Mouse (Mus musculus) CD4-positive, CD25-positive, alpha-beta regulatory T cell, adult 2 months (primary cell): ENCODE results near the gene Wwox.

Experiments used
- DNase-seq: peaks from one replicate; pipeline ENCODE4 v3.0.0-alpha.2; 2012; ENCODE audit warnings: low read depth, low spot score

Wwox gene

DNA sequence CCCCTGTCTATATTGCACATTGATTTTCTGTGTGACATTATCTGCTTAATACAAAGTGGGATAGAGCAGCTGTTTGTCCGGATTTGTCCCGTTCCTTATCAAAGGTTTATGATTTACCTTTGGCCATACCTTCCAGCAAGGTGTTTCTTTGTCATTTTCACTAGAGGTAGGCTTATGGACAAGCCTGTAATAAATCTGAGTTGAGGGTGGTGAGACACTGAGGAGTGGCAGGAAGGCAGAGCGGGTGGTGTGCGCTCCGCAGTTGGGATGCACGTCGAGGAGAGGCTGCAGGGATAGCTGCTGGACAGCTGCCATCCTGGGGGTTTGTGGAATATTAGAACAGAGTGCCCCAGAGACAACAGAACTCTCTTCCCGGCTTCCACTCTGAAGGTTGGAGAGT lies 458.0 kb downstream of the Wwox start:
- no peak for DNase-seq

DNA sequence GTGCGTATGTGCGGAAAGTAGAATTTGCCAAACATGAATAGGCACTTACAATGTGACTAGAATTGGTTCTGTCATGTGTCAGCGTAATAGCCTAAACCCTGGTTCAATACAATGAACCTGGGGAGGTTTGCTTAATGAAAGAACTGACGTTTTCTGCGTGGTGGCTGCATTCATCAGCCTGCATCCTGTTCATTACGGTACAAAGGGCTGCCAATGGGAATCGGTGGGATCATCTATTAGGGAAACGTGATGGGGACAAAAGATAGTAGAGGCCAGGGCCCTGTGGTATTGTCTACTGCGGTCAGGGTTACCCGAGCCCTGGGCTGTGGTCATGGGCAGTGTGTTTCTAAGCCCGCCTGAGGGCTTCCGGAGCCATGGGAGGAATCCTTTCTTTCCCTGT lies 459.7 kb downstream of the Wwox start:
- DNase-seq = no peak

DNA sequence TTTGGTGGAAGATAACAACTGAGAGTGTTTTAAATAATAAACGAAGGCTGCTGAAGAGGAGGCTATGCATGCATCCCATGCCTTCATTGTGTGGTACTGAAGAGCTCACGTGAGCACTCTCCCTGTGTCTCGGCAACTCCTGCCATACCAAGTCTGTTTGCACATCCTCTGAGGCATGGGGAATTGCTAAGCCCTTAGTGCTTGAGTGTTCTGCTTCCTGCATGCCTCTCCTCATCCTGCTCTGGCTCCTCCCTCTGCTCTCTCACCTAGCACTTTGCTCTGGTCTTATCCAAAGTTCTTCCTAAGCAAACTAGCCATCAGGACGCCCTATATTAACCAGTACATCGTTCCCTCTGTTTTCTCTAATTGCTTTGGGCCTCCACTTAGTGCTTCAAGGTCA lies 463.1 kb downstream of the Wwox start:
- DNase-seq = no peak

GRCm38 (mm10) chr8:114908086-114908485 lies 468.6 kb downstream of the Wwox start:
- DNase-seq = no peak

- DNase-seq = no peak
Observed at GRCm38 (mm10) chr8:114908589-114908988, 469.1 kb downstream of the Wwox start.

DNA sequence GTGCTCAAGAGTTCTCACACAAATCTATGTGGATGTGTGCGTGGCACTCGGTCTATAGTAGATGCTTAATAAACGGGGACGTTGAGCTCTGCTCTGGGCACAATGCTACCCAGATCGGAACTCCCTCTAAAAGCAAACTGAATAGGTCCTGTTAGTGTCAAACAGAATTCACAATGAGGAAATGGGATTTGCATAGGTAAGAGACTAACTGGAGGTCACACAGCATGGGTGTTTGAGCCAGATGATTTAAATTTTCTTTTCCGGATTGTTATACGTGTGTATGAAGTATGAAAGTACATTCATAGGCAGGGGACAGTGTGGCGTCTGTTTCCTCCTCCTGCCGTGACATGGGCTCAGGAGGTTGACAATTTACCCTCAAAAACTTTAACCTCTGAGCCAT lies 469.7 kb downstream of the Wwox start:
- DNase-seq = no peak

GRCm38 (mm10) chr8:114911031-114911580 lies 471.7 kb downstream of the Wwox start:
- DNase-seq = no peak

DNA sequence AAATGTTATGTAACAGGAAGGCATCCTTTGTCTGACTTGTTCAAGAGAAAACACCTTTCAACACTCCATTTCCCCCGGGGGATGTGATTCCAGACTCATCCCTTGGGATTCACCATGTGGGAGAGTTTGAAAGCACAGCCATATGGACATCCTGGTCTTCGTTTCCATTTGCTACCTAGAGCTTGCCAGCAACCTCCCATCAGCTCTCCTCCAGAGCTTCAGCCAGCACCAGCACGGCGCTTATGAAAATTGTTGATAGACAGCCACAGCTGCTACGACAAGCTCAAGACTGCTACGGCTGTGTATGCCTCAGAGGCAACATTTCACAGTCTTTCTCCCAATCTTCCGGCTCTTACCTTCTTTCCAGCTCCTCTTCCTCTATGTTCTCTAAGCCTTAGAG lies 484.2 kb downstream of the Wwox start:
- DNase-seq = no peak

DNA sequence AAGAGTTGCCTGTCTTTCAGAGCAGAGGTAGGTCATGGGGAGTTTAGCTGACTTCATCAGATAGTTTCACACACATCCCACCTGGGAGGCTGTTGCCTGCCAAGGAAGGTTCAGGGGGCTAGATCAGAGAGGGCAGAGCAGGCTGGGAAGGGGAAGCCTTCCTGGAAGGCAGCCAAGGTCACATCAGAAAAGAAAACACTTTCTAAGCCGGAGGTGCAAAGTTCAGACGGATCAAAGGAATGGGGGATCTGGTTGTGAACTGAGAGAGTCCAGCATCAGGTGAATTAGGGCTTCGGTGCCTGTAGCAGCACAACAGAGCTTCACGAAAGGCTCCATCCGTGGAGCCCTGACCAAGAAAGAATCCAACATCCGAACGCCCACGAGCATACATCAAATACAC lies 488.0 kb downstream of the Wwox start:
- no peak for DNase-seq

DNA sequence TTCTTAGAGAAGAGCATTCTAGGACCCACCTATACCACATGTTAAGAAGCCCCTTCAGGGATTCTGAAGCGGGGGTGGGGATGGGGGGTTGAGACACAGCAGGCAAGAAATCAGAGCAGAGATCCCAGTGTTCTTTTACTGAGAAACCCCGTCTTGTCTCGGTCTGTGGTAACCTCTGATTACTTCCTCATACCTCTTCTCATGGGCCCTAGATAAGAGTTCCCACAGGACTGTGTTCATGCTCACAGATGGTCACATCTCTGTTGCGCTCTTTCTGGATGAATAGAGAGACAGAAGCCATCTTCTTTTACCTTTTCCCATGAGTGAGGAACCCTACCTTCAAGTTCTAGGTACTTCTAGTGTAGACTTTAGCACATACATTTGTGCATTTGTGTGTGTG lies 488.5 kb downstream of the Wwox start:
- DNase-seq = no peak

DNA sequence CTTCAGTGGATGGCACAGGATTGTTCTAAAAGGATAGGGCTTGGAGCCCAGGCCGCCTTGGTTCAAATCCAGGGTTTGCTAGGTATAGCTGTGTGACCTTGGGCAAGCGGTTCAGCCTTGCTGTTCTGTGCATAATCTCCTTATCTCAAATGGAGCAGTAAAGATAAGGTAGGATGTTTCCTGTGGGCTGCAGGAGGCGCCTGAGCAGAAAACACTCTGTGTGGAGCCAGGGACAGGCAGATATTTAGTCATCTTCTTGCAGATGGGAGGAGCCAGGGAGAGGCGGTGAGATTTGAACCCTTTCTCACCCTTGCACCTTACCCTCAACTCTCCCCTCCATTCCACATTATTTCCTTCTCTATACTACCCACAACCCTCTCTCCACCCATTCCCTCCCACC lies 490.1 kb downstream of the Wwox start:
- no peak for DNase-seq

DNA sequence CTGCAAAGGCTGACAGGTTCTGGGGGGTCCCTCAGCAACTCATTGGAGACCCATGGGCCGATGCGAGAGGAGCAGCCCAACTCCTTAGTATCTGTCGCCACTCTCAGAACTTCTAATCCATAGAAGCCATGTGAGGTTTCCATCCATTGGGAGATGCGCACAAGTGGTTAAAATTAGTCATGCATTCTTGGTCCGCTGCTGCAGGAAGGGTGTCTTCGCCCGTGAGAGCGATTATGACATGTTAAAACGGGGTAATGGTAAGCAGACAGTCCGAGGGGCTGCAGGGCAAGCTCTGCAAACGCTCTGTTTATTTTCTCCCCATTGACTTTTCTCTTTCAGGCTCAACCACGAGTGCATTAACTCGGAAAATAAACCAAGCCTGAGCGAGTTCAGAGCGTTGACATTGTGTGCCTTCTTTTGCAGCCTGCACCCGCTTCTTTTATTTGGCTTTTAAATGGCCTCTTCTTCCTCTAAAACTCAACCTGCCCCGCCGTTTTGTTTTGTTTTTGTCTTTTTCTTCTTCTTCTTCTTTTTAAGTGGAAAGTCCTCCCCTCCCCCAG lies 492.7 kb downstream of the Wwox start:
- DNase-seq = no peak

DNA sequence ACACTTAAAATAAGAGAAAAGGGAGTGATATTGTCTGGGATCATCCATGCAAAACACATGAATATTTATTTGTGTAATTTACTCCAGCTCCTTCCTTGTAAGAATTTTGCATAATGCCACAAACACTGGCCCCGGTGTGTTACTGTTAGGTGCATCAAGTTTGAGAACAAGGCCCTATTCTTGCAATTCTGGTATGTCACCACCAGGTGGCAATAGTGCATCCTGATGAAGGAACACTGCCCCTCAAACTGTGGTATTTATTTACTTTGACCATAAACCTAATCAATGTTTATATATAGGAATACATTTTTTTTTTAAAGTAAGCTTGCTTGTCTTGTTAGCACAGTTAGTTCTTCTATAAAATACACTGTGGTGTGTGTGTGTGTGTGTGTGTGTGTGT lies 493.8 kb downstream of the Wwox start:
- DNase-seq = peak; percentile 75

DNA sequence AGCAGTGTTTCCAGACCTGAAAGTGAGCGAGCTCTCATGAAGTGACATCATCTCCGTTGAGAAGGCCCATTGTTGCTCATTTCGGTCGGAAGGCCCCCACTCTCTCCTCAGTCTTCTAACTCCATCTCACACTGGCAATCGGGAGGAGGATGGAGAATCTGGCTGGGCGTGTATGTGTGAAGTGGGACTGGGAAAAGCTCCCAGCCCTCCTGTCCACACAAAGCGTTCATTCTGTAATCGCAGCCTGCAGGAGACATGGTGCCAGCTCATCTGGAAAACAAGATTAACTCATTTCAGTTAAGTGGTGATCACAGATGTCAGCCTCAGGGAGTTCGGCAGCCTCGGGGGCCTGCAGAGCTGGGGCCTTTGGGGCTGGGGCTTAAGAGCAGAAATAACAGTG lies 497.4 kb downstream of the Wwox start:
- no peak for DNase-seq

DNA sequence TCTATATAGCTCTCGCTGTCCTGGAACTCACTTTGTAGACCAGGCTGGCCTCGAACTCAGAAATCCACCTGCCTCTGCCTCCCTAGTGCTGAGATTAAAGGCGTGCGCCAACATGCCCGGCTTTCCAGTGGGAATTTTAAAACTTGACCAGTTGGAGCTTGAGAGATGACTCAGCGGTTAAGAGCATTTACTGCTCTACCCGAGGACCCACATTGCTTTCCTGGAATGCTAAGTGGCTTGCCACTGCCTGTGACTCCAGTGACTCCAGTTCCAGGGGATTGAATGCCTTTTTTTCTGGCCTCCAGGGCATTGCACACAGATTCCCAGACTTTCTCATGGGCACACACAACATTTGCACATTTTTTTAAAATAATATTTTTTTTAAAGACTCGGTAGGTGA lies 499.9 kb downstream of the Wwox start:
- DNase-seq = no peak

GRCm38 (mm10) chr8:114941096-114941495 lies 501.6 kb downstream of the Wwox start:
- no peak for DNase-seq

GRCm38 (mm10) chr8:114941644-114942043 lies 502.2 kb downstream of the Wwox start:
- DNase-seq = peak; percentile 33

DNA sequence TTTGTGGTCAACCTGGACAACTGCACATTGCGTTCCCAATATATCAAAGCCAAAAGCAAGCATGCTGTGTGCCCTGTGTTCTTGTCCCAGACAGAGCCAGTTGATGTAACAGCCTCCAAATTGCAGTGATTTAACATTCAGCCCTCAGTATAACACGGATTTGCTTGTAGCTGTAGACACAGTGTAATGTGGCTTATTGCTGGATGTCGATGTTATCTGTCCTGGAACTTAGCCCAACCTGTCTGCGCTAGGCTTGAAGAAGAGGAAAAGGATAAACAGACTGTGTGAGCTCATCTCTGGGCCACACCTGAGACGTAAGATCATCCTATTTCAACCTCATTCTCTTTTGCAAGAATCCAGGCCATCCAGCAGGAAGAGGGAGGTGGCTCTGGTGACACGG lies 508.5 kb downstream of the Wwox start:
- DNase-seq = no peak

DNA sequence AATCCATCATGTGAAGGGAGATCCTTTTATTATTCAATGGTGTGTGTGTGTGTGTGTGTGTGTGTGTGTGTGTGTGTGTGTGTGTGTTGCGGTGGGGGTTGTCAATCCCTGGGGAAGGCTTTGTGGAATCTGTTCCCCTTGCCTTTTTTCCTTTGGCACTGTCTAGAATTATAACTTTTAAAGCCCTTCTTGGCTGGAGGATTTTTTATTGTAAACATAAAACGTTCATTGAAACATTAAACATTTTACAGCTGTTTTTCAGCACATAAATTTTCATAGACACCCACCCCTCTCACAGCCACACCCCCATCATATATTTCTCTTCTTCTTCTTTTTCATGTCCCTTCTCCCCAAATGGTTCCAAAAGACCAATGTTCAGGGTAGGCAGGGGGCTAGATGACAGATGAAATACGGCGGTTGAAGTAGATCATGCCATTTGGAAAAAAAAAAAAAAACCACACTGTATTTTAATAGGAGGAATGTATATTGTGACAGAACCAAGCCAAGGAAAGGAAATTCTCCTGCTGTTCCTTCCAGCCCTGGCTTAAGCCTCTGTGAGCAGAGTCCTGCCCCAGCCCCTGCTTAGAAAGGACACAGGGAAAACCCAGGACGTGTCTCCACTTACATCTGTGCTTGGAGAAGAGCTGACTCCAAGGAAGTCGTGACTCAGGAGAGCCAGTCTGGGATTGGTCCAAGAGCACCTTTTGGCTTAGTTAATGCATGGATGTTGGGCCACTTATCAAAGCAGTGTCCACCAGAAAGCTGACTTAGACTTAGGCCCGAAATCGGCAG lies 517.1 kb downstream of the Wwox start:
- DNase-seq = no peak

DNA sequence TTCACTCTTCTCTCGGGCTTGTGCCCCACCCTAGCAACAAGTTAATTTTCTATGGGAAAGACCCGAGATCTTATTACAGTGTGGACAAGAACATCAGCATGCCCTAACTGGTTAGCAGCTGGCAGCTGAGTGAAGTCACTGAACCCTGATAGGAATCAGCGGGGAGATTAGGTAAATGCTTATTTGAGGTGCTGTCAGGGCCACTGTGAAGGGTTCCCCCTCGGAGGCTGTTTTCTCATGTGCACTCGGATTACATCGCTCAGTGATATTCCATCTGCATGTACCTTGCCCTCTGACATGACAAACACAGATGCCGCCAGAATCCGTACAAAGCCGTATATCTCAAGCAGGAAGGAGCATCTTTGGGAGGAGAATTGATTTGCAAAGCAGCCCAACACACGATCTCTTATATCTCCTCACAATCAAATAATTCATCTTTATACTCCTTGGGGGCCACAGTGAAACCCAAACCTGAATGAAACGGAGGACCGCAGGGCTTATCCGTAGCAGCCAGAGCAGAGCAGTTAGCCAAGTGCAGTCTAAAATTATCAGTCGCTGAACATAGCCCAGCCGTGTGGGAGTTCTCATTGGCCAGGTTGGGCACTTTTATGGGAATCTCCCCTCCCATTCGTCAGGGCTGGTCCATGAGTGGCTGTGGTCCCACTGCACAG lies 519.1 kb downstream of the Wwox start:
- DNase-seq = no peak

- DNase-seq = no peak
Observed at GRCm38 (mm10) chr8:114959406-114959805, 520.0 kb downstream of the Wwox start.

DNA sequence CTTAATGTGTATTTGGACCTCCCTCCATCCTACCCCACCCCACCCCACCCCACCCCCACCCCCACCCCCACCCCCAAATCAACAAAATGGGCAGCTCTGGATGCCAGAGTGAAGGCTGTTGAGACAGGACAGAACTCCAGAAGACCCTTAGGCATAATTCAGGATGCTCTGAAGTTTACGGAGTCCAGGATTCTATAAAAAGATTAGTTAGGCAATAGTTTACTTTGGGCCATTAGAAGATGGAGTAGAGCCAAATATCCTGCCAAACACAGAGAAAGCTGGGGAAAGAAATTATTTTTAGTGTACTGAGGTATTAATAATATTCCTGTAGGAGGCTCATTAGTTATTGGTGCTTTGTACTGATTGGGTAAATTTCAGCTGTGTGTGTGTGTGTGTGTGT lies 523.0 kb downstream of the Wwox start:
- no peak for DNase-seq

GRCm38 (mm10) chr8:114963282-114963681 lies 523.8 kb downstream of the Wwox start:
- no peak for DNase-seq
